Mouse (Mus musculus) erythroid progenitor cell, adult 5-6 weeks (primary cell): Measurements from ENCODE around the gene Lgr4. TPM values are rescaled to one million over a fixed set of nuclear protein-coding genes. Genes with fewer than 3 reads are reported as not detected.

Experiments
- ATAC-seq: replicated peaks from 2 replicates; pipeline ENCODE4 v1.8.0; 2016; ENCODE audit warnings: moderate number of reproducible peaks, mild to moderate bottlenecking, moderate TSS enrichment, inconsistent platforms; ENCODE audit not compliant: poor library complexity, low FRiP score, severe bottlenecking
- total RNA-seq, 2 experiments: library from RNA; stranded (forward) in 1 of 2; stranded (reverse) in 1 of 2; fragments of 150-400 nt in 1 of 2; fragments of 186-747, 209-891 nt in 1 of 2; gene quantifications; 2 replicates each; pipeline versions ENCODE4 v1.2.3 to v1.2.4; 2015 to 2017; ENCODE audit warnings: low replicate concordance in 2 of 2

Gene Lgr4
- total RNA-seq, 2 experiments from 2014 or later: not detected

DNA sequence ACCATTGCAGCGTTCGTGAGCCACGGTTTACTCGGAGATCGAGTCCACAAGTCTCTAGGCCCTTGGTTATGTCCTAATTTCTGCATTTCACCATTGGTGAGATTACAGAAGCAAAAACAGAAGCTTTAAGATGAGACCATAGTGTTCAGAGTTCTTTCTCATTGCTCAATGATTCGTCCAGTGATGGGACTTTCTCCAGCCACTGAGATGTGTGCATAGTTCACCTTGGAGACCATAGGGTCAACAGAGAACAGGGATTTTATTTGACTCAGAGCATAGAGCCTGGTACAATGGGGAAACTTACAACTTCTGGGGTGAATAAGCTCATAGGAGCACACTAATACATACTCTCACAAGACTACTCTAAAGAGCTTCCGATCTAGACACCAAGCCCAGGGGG, 3.0 kb downstream of the Lgr4 start:
- ATAC-seq: no peak

DNA sequence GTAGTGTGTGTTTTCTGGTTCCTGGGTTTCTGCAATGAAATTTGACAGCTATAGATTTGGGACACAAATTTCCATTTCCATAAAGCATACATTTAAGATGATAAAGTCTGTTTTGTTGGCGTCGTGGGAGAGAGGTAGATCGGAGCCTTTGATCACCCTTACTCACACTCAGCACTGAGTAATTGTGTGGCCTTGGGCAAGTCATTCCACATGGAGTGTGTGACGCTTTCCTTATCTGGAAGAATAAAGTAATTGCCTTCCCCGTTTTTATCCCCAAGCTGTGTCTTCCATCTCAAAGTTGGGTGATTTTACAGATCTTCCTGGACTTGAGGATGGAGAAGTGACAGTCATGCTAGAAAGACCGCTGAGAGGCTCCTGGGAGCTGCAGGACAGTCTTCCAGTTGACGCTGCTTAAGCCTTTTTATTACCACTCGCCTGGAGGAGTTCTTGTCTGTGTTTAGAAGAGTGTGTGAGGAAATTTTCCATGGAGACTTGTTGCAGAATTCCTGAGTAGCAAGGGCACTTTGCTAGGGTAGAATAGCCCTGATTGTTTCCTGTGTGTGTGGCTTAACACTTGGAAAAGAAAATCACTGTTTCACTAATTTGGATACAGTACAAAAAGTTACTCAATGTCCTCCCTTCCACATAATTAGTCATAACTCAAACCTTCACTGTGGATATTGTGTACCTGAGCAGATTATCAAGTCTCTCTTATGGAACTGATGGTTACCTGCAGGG, 4.0 kb downstream of the Lgr4 start:
- ATAC-seq: no peak

DNA sequence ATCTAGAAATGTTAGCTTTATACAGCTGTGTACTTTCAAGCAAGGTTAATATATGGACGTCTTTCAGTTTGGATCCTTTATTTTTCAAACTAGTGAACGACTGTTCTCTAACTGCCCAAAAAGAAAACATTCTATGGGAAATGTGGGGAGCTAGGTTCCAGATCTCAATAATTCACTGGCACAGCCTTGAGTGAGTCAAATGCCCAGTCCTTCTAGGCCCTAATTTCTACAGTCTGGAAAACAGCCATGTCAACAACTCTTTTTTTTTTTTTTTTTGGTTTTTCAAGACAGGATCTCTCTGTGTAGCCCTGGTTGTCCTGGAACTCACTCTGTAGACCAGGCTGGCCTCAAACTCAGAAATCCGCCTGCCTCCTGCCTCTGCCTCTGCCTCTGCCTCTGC, 4.9 kb downstream of the Lgr4 start:
- ATAC-seq: no peak

- ATAC-seq: no peak
These were observed 5.6 kb downstream of the Lgr4 start for GRCm38 (mm10) chr2:109923031-109923430.

GRCm38 (mm10) chr2:109923945-109924344, 6.5 kb downstream of the Lgr4 start:
- ATAC-seq: no peak

GRCm38 (mm10) chr2:109926984-109927383, 9.5 kb downstream of the Lgr4 start:
- ATAC-seq: no peak

GRCm38 (mm10) chr2:109927446-109927845, 10.0 kb downstream of the Lgr4 start:
- ATAC-seq: no peak

DNA sequence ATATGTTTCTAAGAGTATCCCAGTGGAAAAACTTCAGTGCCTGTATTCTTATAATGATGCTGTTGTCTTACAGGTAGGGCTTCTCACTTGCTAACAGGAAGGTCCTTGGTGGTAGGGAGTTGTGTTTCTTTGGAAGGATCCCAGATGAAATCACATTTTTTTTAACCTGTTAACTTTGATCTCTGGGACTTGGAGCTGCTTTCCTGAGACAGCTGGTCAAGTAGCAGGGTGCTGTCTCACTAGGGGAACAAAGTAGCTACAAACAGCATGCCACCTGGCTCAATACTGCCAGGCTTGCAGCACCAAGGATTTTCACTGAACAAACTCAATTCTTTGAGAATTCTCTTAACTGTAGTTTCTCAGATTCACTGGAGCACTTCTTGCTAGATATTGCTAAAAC, 10.4 kb downstream of the Lgr4 start:
- no peak for ATAC-seq

GRCm38 (mm10) chr2:109928791-109929190, 11.3 kb downstream of the Lgr4 start:
- no peak for ATAC-seq

DNA sequence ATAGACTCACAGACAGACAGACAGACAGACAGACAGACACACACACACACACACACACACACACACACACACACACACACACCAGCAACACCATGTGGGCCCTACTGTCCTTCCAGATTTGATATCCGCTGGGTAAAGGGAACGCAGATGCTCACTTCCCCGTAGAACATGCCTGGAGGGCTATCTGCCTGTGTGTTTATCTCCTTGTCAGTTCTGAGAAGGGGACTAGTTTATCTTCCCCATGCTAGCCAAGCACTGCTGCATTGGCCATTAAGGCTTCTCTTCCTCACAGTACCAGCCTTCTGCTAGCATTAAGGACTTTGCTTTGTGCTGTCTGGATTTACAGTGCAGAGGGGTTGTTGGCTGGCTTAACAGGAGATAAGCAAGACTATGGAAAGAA, 11.8 kb downstream of the Lgr4 start:
- ATAC-seq: no peak

DNA sequence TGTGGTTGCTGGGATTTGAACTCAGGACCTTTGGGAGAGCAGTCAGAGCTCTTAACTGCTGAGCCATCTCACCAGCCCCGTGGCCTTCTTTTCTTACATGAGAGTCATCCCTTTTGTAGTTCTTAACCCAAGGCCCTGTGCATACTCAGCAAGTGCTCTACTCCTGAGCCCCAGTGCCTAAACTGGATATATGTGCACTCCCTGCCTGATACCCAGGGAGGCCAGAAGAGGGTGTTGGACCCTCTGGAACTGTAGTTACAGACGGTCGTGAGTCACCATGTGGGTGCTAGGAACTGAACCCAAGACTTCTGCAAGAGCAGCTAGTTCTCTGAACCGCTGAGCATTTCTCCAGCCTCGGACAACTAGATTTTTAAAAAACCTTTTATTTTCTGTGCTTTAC, 12.9 kb downstream of the Lgr4 start:
- no peak for ATAC-seq

DNA sequence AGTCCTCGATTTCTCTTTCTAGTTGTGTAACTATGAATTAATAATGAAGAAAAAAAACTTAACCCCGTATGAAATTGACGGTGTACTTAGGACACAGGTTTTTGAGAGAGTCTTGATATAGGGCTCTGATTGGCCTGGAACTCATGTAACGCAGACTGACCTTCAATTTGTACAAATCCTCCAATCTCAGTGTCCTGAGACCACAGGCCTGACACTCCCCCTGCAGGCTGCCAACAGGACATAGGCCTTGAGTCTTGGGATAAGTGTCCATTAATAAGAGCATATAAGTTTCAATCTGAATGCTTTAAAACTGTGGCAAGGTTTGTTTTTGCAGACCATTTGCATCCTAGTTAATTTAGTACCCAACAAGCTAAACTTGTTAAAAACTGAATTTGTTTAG, 13.3 kb downstream of the Lgr4 start:
- ATAC-seq: no peak

- ATAC-seq: no peak
These were observed 14.7 kb downstream of the Lgr4 start for GRCm38 (mm10) chr2:109931978-109932780.

GRCm38 (mm10) chr2:109933151-109933550, 15.7 kb downstream of the Lgr4 start:
- ATAC-seq: no peak

- ATAC-seq: no peak
These were observed 16.6 kb downstream of the Lgr4 start for GRCm38 (mm10) chr2:109934086-109934485.

DNA sequence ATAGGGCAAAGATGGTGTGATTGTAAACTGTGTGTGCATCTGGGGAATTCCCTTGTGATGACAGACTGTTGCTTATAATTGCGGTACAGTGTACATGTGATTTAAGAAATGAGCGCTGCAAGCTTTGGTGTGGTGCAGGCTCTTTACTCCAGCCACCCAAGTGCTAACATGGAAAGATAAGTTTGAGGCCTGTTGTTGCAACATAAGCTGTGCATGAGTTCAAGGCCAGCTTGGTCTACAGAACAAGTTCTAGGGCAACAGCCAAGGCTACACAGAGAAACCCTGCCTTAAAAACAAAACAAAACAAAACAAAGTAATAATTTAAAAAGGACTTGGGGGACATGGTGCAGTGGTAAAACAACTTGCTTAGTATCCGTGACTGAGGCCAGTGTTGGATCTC, 17.7 kb downstream of the Lgr4 start:
- no peak for ATAC-seq

GRCm38 (mm10) chr2:109935754-109936409, 18.4 kb downstream of the Lgr4 start:
- no peak for ATAC-seq

DNA sequence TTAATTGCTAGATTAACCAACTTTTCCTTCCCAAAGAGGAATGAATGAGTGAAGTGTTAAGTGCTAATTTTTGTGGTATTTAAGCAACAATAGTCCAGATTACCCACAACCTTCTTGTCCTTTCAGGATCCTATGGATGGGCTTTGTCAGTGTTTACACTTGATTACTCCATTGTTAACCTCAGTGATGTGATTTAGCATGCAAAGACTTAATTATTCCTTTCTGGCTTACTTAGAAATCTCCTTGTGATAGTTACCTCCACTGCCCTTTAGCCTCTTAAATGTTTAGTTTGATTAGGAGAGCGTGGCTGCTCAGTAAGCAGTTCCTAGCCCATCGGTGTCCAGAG, 18.9 kb downstream of the Lgr4 start:
- no peak for ATAC-seq

DNA sequence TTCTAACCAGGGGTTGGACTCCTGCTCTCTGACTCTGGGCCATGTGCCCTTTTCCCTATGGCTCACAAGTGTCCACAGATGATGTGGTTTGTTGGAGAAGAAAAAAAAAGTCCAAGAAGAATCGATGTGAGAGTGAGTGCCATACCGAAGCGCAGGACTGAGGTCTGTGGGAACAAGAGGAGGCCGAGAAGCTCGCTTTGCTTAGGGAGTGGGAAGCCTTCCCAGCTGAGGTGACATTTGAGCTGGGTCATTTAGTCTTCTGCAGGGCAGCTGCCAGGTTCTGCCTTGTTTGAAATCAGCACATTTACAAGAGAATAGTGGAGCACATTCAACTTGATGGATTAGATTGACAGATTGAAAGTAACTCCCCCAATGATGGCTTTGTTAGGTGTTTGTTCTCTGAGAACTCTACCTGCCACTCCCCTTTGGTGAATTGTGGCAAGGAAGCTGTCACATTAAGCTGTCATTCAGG, 24.6 kb downstream of the Lgr4 start:
- ATAC-seq: no peak

- no peak for ATAC-seq
These were observed 25.5 kb downstream of the Lgr4 start for GRCm38 (mm10) chr2:109942810-109943570.
